Mouse (Mus musculus) stomach, postnatal 0 days (tissue): ENCODE measurements around the gene Thsd7b.

Experiments
- CTCF ChIP-seq: IDR thresholded peaks from 2 replicates; pipeline ENCODE4 v1.5.1; 2016; ENCODE audit warnings: antibody characterized with exemption, low read depth, mild to moderate bottlenecking, moderate library complexity
- EP300 ChIP-seq: optimal IDR thresholded peaks from 2 replicates; pipeline ENCODE3; 2016; ENCODE audit warnings: antibody characterized with exemption

DNA sequence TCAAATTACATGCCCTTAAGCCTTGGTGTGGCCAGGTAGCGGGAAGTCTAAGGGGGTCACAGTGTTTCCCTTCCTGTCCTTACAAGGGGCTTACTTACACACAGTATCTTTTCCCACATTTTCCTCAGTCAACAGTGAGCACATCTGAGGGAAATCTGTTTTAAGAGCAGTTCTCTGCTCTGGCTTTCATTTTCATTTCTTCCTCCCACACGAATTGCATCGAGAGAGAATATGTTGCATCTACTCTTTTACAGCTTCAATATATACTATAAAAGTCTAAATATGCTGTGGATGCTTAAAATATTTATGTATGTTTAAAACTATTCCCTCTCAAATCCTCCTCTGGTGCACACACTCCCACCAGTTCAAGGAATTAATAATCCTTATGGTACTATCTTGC, 440.5 kb downstream of the Thsd7b start:
- no peak for TF ChIP-seq CTCF
- no peak for TF ChIP-seq EP300
